Mouse (Mus musculus) myocyte (in vitro differentiated cells): Measurements from ENCODE around the gene Raly. TPM values are rescaled to one million over a fixed set of nuclear protein-coding genes. Genes with fewer than 3 reads are reported as not detected.

Source experiments
- H3K27me3 ChIP-seq: one replicate; pipeline ENCODE4 v1.6.1; 2011; ENCODE audit not compliant: control insufficient read depth, insufficient read depth, insufficient read length
- H3K36me3 ChIP-seq: one replicate; pipeline ENCODE4 v1.6.1; 2011; ENCODE audit not compliant: control insufficient read depth, insufficient read depth
- H3K4me2 ChIP-seq: one replicate; pipeline ENCODE4 v1.6.1; 2011; ENCODE audit warnings: low read depth, control low read depth
- H3K4me3 ChIP-seq: one replicate; pipeline ENCODE4 v1.5.1; 2011; ENCODE audit warnings: mild to moderate bottlenecking, control low read depth, moderate library complexity
- H3K79me2 ChIP-seq: one replicate; pipeline ENCODE4 v1.6.1; 2011; ENCODE audit not compliant: control insufficient read depth, insufficient read depth
- H3ac ChIP-seq: one replicate; pipeline ENCODE4 v1.6.1; 2011; ENCODE audit not compliant: control insufficient read depth, insufficient read length
- CEBPB ChIP-seq: IDR thresholded peaks from 2 replicates; pipeline ENCODE4 v1.6.1; 2011; ENCODE audit warnings: mild to moderate bottlenecking, moderate library complexity; ENCODE audit not compliant: poor library complexity, insufficient read depth, severe bottlenecking
- E2F4 ChIP-seq: IDR thresholded peaks from one replicate; pipeline ENCODE4 v1.6.1; 2011; ENCODE audit warnings: mild to moderate bottlenecking, control low read depth, moderate library complexity; ENCODE audit not compliant: insufficient read depth
- MAX ChIP-seq: IDR thresholded peaks from one replicate; pipeline ENCODE4 v1.6.1; 2011; ENCODE audit warnings: low read depth, mild to moderate bottlenecking, control low read depth
- MYOD1 ChIP-seq, 3 experiments: IDR thresholded peaks; one replicate each; pipeline ENCODE4 v1.6.1; 2011; ENCODE audit warnings: control low read depth in 2 of 3, low read depth in 2 of 3, mild to moderate bottlenecking in 2 of 3, moderate library complexity in 1 of 3; ENCODE audit not compliant: insufficient read length in 2 of 3, control insufficient read depth in 1 of 3
- MYOG ChIP-seq, 3 experiments: IDR thresholded peaks; one replicate each; pipeline ENCODE4 v1.6.1; 2011; ENCODE audit warnings: control low read depth in 2 of 3, low read depth in 2 of 3, mild to moderate bottlenecking in 2 of 3; ENCODE audit not compliant: insufficient read length in 2 of 3, control insufficient read depth in 1 of 3, insufficient read depth in 1 of 3
- POLR2A ChIP-seq: IDR thresholded peaks from one replicate; pipeline ENCODE4 v1.6.1; 2011; ENCODE audit warnings: low read depth, mild to moderate bottlenecking, control low read depth, moderate library complexity; ENCODE audit not compliant: insufficient read length
- POLR2AphosphoS2 ChIP-seq: IDR thresholded peaks from one replicate; pipeline ENCODE4 v1.6.1; 2011; ENCODE audit warnings: low read depth, control low read depth; ENCODE audit not compliant: insufficient read length
- REST ChIP-seq: IDR thresholded peaks from one replicate; pipeline ENCODE4 v1.6.1; 2011; ENCODE audit warnings: mild to moderate bottlenecking, control low read depth, moderate library complexity; ENCODE audit not compliant: insufficient read depth, insufficient read length
- SRF ChIP-seq: IDR thresholded peaks from one replicate; pipeline ENCODE4 v1.6.1; 2011; ENCODE audit warnings: low read depth; ENCODE audit not compliant: control insufficient read depth, insufficient read length
- TCF12 ChIP-seq: IDR thresholded peaks from one replicate; pipeline ENCODE4 v1.6.1; 2011; ENCODE audit warnings: mild to moderate bottlenecking, control low read depth; ENCODE audit not compliant: poor library complexity, insufficient read depth, severe bottlenecking
- TCF3 ChIP-seq: IDR thresholded peaks from one replicate; pipeline ENCODE4 v1.6.1; 2011; ENCODE audit warnings: low read depth, control low read depth; ENCODE audit not compliant: insufficient read length
- USF1 ChIP-seq: IDR thresholded peaks from one replicate; pipeline ENCODE4 v1.6.1; 2011; ENCODE audit warnings: low read depth, mild to moderate bottlenecking, control low read depth, moderate library complexity
- polyA plus RNA-seq: library from polyadenylated mRNA; unstranded; fragments of >200 nt; fragmentation: generic; extraction: Trizol; gene quantifications from one replicate; pipeline ENCODE4 v1.2.1, GENCODE M21; 2012; ENCODE audit warnings: missing spikeins

Raly gene
- 379 TPM for polyA plus RNA-seq

DNA sequence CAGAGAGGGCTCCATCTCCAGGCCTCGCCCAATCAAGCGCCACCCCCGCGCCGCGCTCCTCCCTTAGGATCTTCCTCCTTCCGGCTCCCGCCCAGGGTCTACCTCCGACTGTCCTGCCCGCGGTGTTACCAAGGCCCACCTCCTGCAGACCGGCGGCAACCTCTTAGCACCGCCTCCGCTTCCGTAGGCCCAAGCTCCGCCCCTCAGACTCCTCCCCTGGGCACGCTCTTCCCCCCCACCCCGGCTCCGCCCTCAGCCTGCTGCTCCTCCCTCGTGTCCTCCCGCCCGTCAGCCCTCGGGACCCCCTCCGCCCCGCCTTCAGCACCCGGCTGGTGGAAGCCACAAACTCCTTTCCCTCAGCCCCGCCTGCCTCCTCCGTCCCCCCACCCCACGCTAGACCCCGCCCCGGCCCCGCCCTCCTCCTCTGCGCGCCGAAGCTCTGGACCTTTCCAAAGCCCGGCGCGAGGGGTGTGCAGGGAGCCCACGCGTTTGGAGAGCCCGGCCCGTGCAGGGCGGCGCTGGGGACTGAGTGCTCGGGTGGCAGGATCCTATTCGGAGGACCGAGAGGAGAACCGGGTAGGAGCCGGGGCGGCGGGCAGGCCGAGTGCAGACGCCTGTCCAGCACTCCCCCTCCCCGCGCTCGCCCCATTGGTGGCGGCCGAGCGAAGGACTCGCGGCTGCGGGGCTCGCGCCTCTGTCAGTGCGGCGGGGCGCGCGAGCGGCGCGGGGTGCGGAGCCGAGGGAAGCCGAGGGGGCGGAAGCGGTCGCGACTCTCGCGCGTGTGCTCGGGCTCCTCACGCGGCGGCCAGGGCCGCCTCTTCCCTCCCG is at the start of gene Raly, which contains the start of gene a:
Raly (plus strand) TSS at position 441 of the 828 bp plus-strand sequence.
a (plus strand) TSS at position 747 of the 828 bp plus-strand sequence.
- Histone ChIP-seq H3K27me3 (no peaks in the 10 kb centered on the region), H3K79me2 (peaks cover 42% of the 10 kb centered on the region), H3K36me3 (no peaks in the 10 kb centered on the region), H3K4me3 (peak within 1 kb of the TSS; percentile 92), H3K4me2 (peak within 1 kb of the TSS; percentile 99), H3ac (peak within 1 kb of the TSS; percentile 81)
- TF ChIP-seq MYOG (IDR thresholded peaks at IDR 0.05; ENCODE audit: control insufficient read depth in 1 of 3, insufficient read depth in 1 of 3, insufficient read length in 2 of 3, low read depth in 2 of 3) (peak in 1 of 3 experiments; percentile 10), USF1 (no peak), TCF3 (no peak), MYOD1 (IDR thresholded peaks at IDR 0.05; ENCODE audit: control insufficient read depth in 1 of 3, insufficient read length in 2 of 3, low read depth in 2 of 3) (peak in 1 of 3 experiments; percentile 38), POLR2AphosphoS2 (peak; percentile 98), MAX (no peak), POLR2A (peak; percentile 99), E2F4 (peak; percentile 12), TCF12 (no peak), CEBPB (no peak), REST (peak; percentile 56), SRF (no peak)

DNA sequence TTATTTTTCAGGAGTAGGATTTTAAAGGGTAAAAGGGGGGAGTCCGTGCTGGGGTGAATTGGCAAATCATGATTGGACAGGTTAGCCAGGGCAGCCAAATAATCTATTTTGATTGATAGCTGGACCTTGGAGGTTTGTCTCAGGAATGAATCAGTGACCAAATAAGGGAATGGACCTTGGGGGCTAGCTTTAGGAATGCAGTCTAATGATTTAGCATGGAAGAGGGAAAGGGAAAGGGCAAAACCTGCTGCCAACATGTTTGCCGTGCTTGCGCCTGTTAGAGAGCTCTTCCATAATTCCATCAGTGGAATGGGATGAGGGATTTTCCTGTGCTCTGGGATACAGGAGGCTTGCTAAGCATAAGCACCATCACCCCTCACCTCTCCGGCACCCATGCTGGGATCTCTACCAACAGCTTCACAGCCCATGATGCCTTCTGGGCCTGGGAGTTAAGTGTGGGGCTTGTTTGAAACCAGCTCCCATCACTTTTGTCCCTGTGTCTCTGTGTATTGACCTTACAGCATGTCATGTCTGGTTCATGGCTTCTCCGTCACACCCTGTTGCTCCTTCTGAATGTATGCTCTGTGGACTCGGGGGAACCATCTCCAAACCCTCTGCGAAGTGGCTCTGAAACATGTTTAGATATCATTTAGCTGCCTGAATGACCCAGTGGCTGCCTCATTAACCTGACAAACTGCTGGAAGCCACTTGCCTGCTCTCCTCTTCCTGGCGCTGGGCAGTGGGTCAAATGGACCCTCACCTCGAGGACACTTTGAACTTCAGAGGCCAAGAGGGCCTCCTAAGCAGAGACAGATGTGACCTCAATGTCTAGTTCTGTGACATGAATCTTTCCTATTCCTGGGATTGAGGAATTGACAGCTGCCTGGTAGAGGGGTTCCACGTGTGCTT is 47.7 kb upstream of the Raly start:
- no peaks in the 10 kb centered on the region for H3K36me3 ChIP-seq
- H3K27me3 ChIP-seq, result no peaks in the 10 kb centered on the region
- H3K79me2 ChIP-seq, result no peaks in the 10 kb centered on the region
- no peak for TF ChIP-seq MYOD1 (IDR thresholded peaks at IDR 0.05; ENCODE audit: control insufficient read depth in 1 of 3, insufficient read length in 2 of 3, low read depth in 2 of 3)
- no peak for TF ChIP-seq POLR2A
- TF ChIP-seq POLR2AphosphoS2, result no peak
- no peak for TF ChIP-seq SRF
- no peak for TF ChIP-seq TCF12
- no peak for TF ChIP-seq REST
- TF ChIP-seq MYOG (IDR thresholded peaks at IDR 0.05; ENCODE audit: control insufficient read depth in 1 of 3, insufficient read depth in 1 of 3, insufficient read length in 2 of 3, low read depth in 2 of 3), result no peak
- no peak for TF ChIP-seq TCF3
- TF ChIP-seq USF1, result no peak
- no peak for TF ChIP-seq CEBPB
- no peak for TF ChIP-seq E2F4
- no peak for TF ChIP-seq MAX
- no peak overlapping the region for H3K4me3 ChIP-seq
- H3ac ChIP-seq, result no peak overlapping the region
- H3K4me2 ChIP-seq, result no peak overlapping the region

GRCm38 (mm10) chr2:154743915-154744314 is 47.0 kb upstream of the Raly start:
- Histone ChIP-seq H3K4me3 (no peak overlapping the region), H3K27me3 (no peaks in the 10 kb centered on the region), H3K79me2 (no peaks in the 10 kb centered on the region), H3K4me2 (no peak overlapping the region), H3K36me3 (no peaks in the 10 kb centered on the region), H3ac (no peak overlapping the region)
- TF ChIP-seq REST (no peak), POLR2AphosphoS2 (no peak), POLR2A (no peak), E2F4 (no peak), CEBPB (no peak), MYOG (IDR thresholded peaks at IDR 0.05; ENCODE audit: control insufficient read depth in 1 of 3, insufficient read depth in 1 of 3, insufficient read length in 2 of 3, low read depth in 2 of 3) (no peak), MAX (no peak), MYOD1 (IDR thresholded peaks at IDR 0.05; ENCODE audit: control insufficient read depth in 1 of 3, insufficient read length in 2 of 3, low read depth in 2 of 3) (no peak)

DNA sequence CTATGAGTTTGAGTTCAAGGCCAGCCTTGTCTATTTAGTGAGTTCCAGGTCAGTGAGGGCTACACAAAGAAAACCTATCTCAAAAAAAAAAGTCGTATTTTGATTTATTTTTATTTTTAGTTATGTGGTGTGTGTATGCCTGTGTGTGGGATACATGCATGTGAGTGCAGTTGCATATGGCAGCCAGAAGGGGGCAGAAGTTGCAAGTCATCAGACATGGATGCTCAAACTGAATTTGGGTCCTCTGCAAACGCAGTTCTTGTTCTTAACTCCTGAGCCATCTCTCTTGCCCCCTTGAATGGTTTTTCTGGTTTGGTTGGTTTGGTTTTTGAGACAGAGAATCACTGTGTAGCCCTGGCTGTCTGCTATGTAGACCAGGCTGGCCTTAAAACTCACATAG is 42.5 kb upstream of the Raly start:
- no peaks in the 10 kb centered on the region for H3K79me2 ChIP-seq
- H3K36me3 ChIP-seq, result no peaks in the 10 kb centered on the region
- H3ac ChIP-seq, result no peak overlapping the region
- H3K4me2 ChIP-seq, result no peak overlapping the region
- TF ChIP-seq SRF (no peak), USF1 (no peak), POLR2A (no peak), CEBPB (no peak), REST (no peak), MYOG (IDR thresholded peaks at IDR 0.05; ENCODE audit: control insufficient read depth in 1 of 3, insufficient read depth in 1 of 3, insufficient read length in 2 of 3, low read depth in 2 of 3) (no peak), MYOD1 (IDR thresholded peaks at IDR 0.05; ENCODE audit: control insufficient read depth in 1 of 3, insufficient read length in 2 of 3, low read depth in 2 of 3) (no peak), MAX (no peak)
- H3K27me3 ChIP-seq, result no peaks in the 10 kb centered on the region
- H3K4me3 ChIP-seq, result no peak overlapping the region
